Mouse (Mus musculus): ENCODE results near the gene Zfp609. TPM values are rescaled to one million over a fixed set of nuclear protein-coding genes. Genes with fewer than 3 reads are reported as not detected.
"Not testable (repeated sequence)": the region's sequence is repeated elsewhere in the genome, so short reads cannot be mapped to it uniquely, and the experiment has no call there.

The Zfp609 gene
- polyA plus RNA-seq, 1 experiment from 2014 or later = 6.4 TPM

DNA sequence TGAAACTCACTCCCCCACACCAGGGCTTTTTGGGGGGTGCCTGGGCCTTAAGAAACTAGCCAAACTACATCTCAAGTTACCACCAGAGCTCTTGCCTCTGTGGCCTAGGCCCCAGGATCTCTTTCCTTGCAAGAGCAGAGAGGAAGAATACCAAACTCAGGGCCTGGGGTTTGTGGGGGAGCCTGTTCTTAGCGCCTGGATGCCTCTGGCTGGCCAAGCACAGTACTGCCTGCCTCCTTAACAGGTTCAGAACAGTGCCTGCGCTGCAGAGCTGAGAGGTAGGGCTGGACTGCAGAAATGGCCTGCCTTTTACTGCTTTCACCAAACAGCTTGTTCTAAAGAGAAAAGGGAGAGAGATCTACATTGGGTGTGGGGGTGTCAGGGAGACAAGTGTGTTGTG is 137.5 kb downstream of the Zfp609 start:
- H3K27ac ChIP-seq (replicated peaks; ENCODE audit: low read depth, low read length); H3K9me3 ChIP-seq (ENCODE audit: control insufficient read depth, low read length); H3K9ac ChIP-seq (ENCODE audit: low read depth, low read length); DNase-seq (ENCODE audit: low spot score); H3K4me3 ChIP-seq (ENCODE audit: low read depth, low read length); H3K4me2 ChIP-seq (ENCODE audit: low read depth, low read length); H3K27me3 ChIP-seq (replicated peaks; ENCODE audit: control insufficient read depth, insufficient read depth, low read length); H3K4me1 ChIP-seq (ENCODE audit: control insufficient read depth, insufficient read depth, low read length): not testable (repeated sequence)
- peaks cover 67% of the 10 kb centered on the region for H3K36me3 ChIP-seq (ENCODE audit: control insufficient read depth, insufficient read depth, low read length)
- WGBS = 60% methylated on average over 1 of the region's 2 CpGs
- ATAC-seq (ENCODE audit: low read depth) = peak; percentile 34; the same call in 1 of the 2 replicates

DNA sequence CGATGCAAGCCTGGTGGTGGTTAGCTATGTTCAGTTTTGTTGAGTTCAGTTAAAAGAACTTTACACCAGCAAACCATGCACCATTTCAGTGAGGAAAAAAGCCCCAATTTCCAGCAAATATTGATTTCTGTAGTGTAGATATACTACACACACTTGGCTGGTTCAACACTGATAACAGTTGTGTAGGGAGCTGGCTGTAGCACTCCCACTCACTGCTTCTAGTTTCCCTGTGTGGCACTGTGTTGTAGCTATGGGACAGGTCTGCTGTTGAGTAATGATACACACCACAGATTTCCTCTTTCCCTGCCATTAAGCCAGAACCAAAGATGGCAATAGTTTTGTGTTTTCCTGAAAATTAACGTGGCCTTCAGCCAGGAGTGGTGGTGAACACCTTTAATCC is 142.7 kb downstream of the Zfp609 start:
- H3K9me3 ChIP-seq (ENCODE audit: control insufficient read depth, low read length) = no peaks in the 10 kb centered on the region
- H3K9ac ChIP-seq (ENCODE audit: low read depth, low read length) = no peak overlapping the region
- H3K27ac ChIP-seq (replicated peaks; ENCODE audit: low read depth, low read length) = no peak overlapping the region
- H3K36me3 ChIP-seq (ENCODE audit: control insufficient read depth, insufficient read depth, low read length) = peaks cover 34% of the 10 kb centered on the region
- no peak overlapping the region for H3K4me2 ChIP-seq (ENCODE audit: low read depth, low read length)
- no peak overlapping the region for H3K4me3 ChIP-seq (ENCODE audit: low read depth, low read length)
- H3K4me1 ChIP-seq (ENCODE audit: control insufficient read depth, insufficient read depth, low read length) = peaks cover 13% of the 10 kb centered on the region
- ATAC-seq (ENCODE audit: low read depth) = no peak
- H3K27me3 ChIP-seq (replicated peaks; ENCODE audit: control insufficient read depth, insufficient read depth, low read length) = no peaks in the 10 kb centered on the region
- 88% methylated on average over 2 of the region's 2 CpGs for WGBS
- no peak for DNase-seq (ENCODE audit: low spot score)

DNA sequence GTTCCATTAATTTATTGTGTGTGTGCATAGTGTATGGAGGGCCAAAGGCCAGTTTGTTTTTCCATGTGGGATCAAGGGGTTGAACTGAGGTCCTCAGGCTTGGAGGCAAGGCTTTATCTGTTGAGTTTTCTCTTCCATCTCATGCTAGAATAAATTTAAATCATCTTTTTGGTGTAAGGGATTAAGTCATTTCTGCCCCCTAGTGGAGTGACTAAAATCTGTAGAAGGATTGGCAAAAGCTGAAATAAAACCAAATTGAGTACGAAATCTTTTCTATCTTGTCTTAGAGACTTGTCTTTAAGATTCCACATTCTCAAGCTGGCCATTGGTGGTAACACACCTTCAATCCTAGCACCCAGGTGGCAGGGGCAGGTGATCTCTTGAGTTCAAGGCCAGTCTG is 144.4 kb downstream of the Zfp609 start:
- DNase-seq (ENCODE audit: low spot score) (no peak), ATAC-seq (ENCODE audit: low read depth) (no peak)
- Histone ChIP-seq H3K4me3 (ENCODE audit: low read depth, low read length) (no peak overlapping the region), H3K4me2 (ENCODE audit: low read depth, low read length) (no peak overlapping the region), H3K27ac (replicated peaks; ENCODE audit: low read depth, low read length) (no peak overlapping the region), H3K9me3 (ENCODE audit: control insufficient read depth, low read length) (no peaks in the 10 kb centered on the region), H3K36me3 (ENCODE audit: control insufficient read depth, insufficient read depth, low read length) (peaks cover 25% of the 10 kb centered on the region), H3K9ac (ENCODE audit: low read depth, low read length) (no peak overlapping the region), H3K27me3 (replicated peaks; ENCODE audit: control insufficient read depth, insufficient read depth, low read length) (no peaks in the 10 kb centered on the region), H3K4me1 (ENCODE audit: control insufficient read depth, insufficient read depth, low read length) (peaks cover 29% of the 10 kb centered on the region)
- WGBS = 75% methylated on average over 1 of the region's 1 CpGs

DNA sequence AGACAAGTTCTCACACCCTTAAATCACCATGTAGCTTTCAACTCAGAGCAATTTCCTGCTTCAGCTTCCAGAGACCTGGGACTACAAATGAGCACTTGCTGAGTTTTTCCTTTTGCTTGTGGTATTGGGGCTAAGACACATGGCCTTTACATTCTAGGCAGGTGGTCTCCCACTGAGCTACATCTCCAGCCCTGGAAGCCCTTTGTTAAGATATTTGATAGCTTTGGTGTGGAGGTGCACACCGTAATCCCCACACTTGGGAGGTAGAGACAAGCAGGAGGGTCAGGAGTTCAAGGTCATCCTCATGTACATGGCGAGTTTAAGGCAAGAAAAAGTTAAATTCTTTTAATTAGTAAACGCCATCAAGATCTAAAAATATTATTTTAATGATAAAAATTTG is 145.2 kb downstream of the Zfp609 start:
- Histone ChIP-seq H3K9me3 (ENCODE audit: control insufficient read depth, low read length) (no peaks in the 10 kb centered on the region), H3K27me3 (replicated peaks; ENCODE audit: control insufficient read depth, insufficient read depth, low read length) (no peaks in the 10 kb centered on the region), H3K4me2 (ENCODE audit: low read depth, low read length) (no peak overlapping the region), H3K4me3 (ENCODE audit: low read depth, low read length) (no peak overlapping the region), H3K27ac (replicated peaks; ENCODE audit: low read depth, low read length) (no peak overlapping the region), H3K9ac (ENCODE audit: low read depth, low read length) (no peak overlapping the region), H3K36me3 (ENCODE audit: control insufficient read depth, insufficient read depth, low read length) (peaks cover 17% of the 10 kb centered on the region), H3K4me1 (ENCODE audit: control insufficient read depth, insufficient read depth, low read length) (peaks cover 37% of the 10 kb centered on the region)
- DNase-seq (ENCODE audit: low spot score) = no peak
- WGBS = 87% methylated on average over 3 of the region's 3 CpGs
- no peak for ATAC-seq (ENCODE audit: low read depth)

DNA sequence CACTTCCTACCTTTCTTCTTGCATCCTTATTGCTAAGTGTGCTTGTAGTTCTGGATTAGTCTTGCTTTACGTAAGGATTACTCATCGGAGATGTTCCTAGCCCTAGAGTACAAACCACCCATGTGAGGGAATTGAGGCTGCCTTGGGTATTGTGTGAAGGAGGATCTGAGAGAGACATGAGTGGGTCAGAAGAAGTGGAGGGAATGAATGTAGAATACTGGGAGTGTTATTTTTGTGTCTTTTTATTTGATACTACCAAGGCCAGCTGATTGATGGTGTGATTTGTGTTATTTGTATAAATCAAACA is 145.8 kb downstream of the Zfp609 start:
- Histone ChIP-seq H3K36me3 (ENCODE audit: control insufficient read depth, insufficient read depth, low read length) (peaks cover 11% of the 10 kb centered on the region), H3K9me3 (ENCODE audit: control insufficient read depth, low read length) (no peaks in the 10 kb centered on the region), H3K27me3 (replicated peaks; ENCODE audit: control insufficient read depth, insufficient read depth, low read length) (no peaks in the 10 kb centered on the region), H3K4me1 (ENCODE audit: control insufficient read depth, insufficient read depth, low read length) (peaks cover 40% of the 10 kb centered on the region), H3K9ac (ENCODE audit: low read depth, low read length) (no peak overlapping the region), H3K4me2 (ENCODE audit: low read depth, low read length) (no peak overlapping the region), H3K27ac (replicated peaks; ENCODE audit: low read depth, low read length) (no peak overlapping the region), H3K4me3 (ENCODE audit: low read depth, low read length) (no peak overlapping the region)
- 95% methylated on average over 2 of the region's 2 CpGs for WGBS
- ATAC-seq (ENCODE audit: low read depth) = no peak
- no peak for DNase-seq (ENCODE audit: low spot score)

DNA sequence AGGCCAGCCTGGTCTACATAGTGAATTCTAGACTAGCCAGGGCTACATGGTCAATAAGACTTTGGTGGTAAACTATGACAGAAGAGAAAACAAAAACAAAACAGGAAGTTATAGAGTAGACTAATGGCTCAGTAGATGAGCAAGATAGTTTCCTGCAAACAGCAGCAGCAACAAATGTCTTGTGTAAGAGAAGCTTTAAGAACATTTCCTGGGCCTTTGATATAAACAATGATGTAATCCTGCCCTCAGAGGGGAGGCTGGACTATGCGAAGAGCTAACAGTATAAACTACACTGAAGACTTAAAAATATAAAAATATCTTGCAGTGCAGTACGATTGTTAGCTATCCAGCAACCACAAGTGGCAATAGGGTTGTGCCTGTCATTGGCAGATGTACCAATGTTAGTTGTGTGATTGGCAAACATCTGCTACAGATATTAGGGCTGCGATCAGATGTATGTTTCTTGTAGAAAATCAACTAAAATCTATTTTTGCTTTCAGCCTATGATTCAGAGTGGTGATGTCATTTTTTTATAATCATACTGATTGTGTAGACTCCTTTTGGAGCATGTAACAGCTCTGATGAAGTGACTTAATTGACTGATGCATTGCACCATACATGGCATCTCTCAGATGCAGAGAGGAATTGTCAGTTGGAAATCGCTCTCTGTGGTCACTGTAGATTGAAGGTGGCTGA is 146.3 kb downstream of the Zfp609 start:
- ATAC-seq (ENCODE audit: low read depth) = no peak
- DNase-seq (ENCODE audit: low spot score) = no peak
- no peaks in the 10 kb centered on the region for H3K27me3 ChIP-seq (replicated peaks; ENCODE audit: control insufficient read depth, insufficient read depth, low read length)
- H3K4me1 ChIP-seq (ENCODE audit: control insufficient read depth, insufficient read depth, low read length) = peaks cover 40% of the 10 kb centered on the region
- H3K27ac ChIP-seq (replicated peaks; ENCODE audit: low read depth, low read length) = no peak overlapping the region
- no peak overlapping the region for H3K4me3 ChIP-seq (ENCODE audit: low read depth, low read length)
- H3K36me3 ChIP-seq (ENCODE audit: control insufficient read depth, insufficient read depth, low read length) = peaks cover 6% of the 10 kb centered on the region
- H3K9ac ChIP-seq (ENCODE audit: low read depth, low read length) = no peak overlapping the region
- 84% methylated on average over 4 of the region's 4 CpGs for WGBS
- no peaks in the 10 kb centered on the region for H3K9me3 ChIP-seq (ENCODE audit: control insufficient read depth, low read length)
- no peak overlapping the region for H3K4me2 ChIP-seq (ENCODE audit: low read depth, low read length)

DNA sequence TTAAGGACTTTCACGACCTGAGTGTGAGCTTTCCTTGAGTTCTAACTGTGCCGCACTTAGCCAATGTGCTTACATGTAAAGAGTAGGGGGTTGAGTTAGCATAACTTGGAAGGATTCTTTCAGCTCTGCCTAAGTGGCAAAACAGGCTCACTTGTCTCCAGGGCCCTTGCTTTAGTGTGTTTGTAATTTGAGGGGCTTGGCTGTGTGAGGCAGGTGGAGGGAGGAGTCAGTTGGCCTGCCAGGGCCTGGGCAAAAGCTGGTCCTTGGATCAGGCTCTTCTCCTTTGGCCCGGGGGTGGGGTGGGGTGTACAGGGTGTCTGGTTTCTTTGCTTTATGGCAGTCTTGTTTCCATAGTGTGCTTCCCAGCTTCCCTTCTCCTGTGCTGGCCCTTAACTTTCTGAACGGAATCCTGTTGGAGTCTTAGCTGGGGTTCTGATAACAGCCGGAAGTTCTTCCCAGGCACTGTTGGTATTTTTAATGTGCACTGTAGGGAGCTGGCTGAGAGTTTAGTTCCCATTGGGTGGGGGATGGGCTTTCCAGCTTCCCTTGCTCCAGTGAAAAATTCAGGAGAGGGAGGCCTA is 148.1 kb downstream of the Zfp609 start:
- ATAC-seq (ENCODE audit: low read depth) = peak; percentile 65
- Histone ChIP-seq H3K27ac (replicated peaks; ENCODE audit: low read depth, low read length) (peak overlapping the region; percentile 70), H3K9ac (ENCODE audit: low read depth, low read length) (peak overlapping the region; percentile 51), H3K4me1 (ENCODE audit: control insufficient read depth, insufficient read depth, low read length) (peaks cover 44% of the 10 kb centered on the region), H3K4me3 (ENCODE audit: low read depth, low read length) (peak overlapping the region; percentile 30), H3K9me3 (ENCODE audit: control insufficient read depth, low read length) (no peaks in the 10 kb centered on the region), H3K4me2 (ENCODE audit: low read depth, low read length) (peak overlapping the region; percentile 93), H3K27me3 (replicated peaks; ENCODE audit: control insufficient read depth, insufficient read depth, low read length) (no peaks in the 10 kb centered on the region), H3K36me3 (ENCODE audit: control insufficient read depth, insufficient read depth, low read length) (no peaks in the 10 kb centered on the region; the same call in 1 of the 2 replicates)
- 10% methylated on average over 5 of the region's 5 CpGs for WGBS
- peak; percentile 86 for DNase-seq (ENCODE audit: low spot score)

DNA sequence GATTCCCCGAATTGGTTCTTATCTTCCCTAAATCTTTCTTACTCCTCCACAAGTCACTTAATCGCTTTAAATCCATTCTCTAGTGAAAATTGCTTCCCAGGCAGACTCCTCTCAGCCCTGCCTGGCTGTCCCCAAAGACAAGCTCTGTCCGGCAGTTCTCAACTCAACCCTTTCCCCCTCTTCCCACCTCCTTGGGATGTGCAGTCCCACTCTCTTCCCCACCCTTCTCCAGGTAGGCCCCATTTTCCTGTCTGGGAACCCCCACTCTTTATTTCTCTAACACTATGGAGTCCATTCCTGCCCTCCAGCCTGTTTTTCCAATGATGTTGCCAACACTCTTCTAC is 150.3 kb downstream of the Zfp609 start:
- ATAC-seq (ENCODE audit: low read depth) = no peak
- WGBS = 0% methylated on average over 3 of the region's 3 CpGs
- peaks cover 44% of the 10 kb centered on the region for H3K4me1 ChIP-seq (ENCODE audit: control insufficient read depth, insufficient read depth, low read length)

More for the DNA sequence above, 150.3 kb downstream of the Zfp609 start:
- Histone ChIP-seq H3K36me3 (ENCODE audit: control insufficient read depth, insufficient read depth, low read length) (no peaks in the 10 kb centered on the region), H3K4me3 (ENCODE audit: low read depth, low read length) (peak overlapping the region; percentile 65), H3K27me3 (replicated peaks; ENCODE audit: control insufficient read depth, insufficient read depth, low read length) (no peaks in the 10 kb centered on the region), H3K9me3 (ENCODE audit: control insufficient read depth, low read length) (no peaks in the 10 kb centered on the region), H3K9ac (ENCODE audit: low read depth, low read length) (peak overlapping the region; percentile 86), H3K27ac (replicated peaks; ENCODE audit: low read depth, low read length) (peak overlapping the region; percentile 67; the same call in 1 of the 2 replicates), H3K4me2 (ENCODE audit: low read depth, low read length) (peak overlapping the region; percentile 93)
- DNase-seq (ENCODE audit: low spot score) = no peak
